Mouse (Mus musculus): ENCODE measurements around the gene Olfr181.

Gene Olfr181

DNA sequence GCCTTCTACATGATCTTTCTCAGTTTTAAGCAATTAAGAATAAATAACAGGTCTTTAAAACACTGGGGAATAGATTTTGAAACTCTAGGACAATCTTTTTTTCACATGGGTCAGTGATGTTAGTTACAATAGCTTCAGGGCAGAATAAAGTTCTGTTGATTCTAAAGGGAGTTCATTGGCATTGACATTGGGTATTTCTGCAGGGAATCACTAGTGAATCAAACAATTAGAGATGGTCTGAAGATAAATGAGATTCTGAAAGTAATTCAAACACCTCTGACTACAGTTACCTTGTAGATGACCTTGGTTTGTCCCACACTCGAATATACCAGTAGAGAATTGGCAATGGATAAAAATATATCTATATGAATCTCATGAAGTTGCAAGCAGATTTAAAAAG is at the start of gene Olfr181:
TSS of gene Olfr181 (minus strand) at position 101 of the 400 bp plus-strand sequence.
- no peak for DNase-seq

DNA sequence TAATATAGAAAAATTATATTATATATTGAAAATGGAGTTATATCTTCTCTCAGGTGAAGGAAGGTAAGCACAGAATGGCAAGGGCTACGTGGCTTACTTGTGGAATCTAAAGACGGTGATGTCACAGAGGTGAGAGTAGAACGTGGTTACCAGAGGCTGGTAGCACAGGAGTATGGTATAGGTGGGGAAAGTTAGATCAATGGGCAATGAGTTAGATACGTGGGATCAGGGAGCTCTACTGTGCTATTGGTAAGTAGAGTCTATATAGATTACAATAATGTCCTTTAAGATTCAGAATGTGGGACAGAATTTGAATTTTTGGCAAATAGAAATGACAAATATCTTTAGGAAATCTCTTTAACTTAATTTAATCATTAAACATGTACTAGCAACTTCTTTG is 737 bp upstream of the Olfr181 start, which contains the start of gene Olfr180:
TSS of gene Olfr180 (minus strand) at position 101 of the 400 bp plus-strand sequence.
- no peak for DNase-seq

DNA sequence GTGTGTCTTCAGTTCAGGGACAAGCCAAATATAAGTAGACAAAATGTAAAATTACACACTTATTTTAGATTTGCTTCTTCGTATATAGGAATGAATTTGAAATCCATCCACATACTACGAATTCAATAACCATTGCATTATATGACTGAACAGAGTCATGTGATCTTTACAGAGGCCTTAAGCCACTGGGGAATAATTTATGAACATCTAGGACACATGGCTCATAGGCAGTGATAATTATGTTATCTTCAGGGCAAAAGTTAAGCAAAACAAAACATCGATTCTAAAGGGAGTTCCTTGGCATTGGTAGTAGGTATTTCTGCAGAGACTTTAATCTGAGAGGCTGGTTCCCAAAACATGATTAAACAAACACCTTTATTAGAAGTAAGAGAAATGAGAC is 36.6 kb downstream of the Olfr181 start, which contains the start of gene Olfr178:
TSS of gene Olfr178 (minus strand) at position 101 of the 400 bp plus-strand sequence.
- no peak for DNase-seq

- DNase-seq: no peak
Measured at GRCm38 (mm10) chr16:58884416-58884815, 44.1 kb downstream of the Olfr181 start.
